Mouse (Mus musculus) T-helper 2 cell (primary cell): Measurements from ENCODE around the gene Pacrg.

ENCODE experiments used
- in situ Hi-C: fragments of 300-600 bp; cut with MboI, MseI; formaldehyde crosslinking; loops from one replicate; pipeline ENCODE4 v1.15.1; 2025; ENCODE audit warnings: high pct_unique_total_duplicates

Pacrg gene

GRCm38 (mm10) chr17:10552295-10553056, 287.6 kb downstream of the Pacrg start:
- in situ Hi-C loops = no loop called here

- in situ Hi-C loops = no loop called here
These were observed 289.2 kb downstream of the Pacrg start for GRCm38 (mm10) chr17:10550781-10551520.

- in situ Hi-C loops = no loop called here
These were observed 290.3 kb downstream of the Pacrg start for GRCm38 (mm10) chr17:10549825-10550224.

GRCm38 (mm10) chr17:10548969-10549368, 291.1 kb downstream of the Pacrg start:
- in situ Hi-C loops = no loop called here

GRCm38 (mm10) chr17:10540772-10541171, 299.3 kb downstream of the Pacrg start:
- in situ Hi-C loops = no loop called here

- in situ Hi-C loops = no loop called here
These were observed 305.9 kb downstream of the Pacrg start for GRCm38 (mm10) chr17:10534206-10534605.

- in situ Hi-C loops = no loop called here
These were observed 306.6 kb downstream of the Pacrg start for GRCm38 (mm10) chr17:10533461-10533860.

- in situ Hi-C loops = no loop called here
These were observed 309.1 kb downstream of the Pacrg start for GRCm38 (mm10) chr17:10531024-10531423.

- in situ Hi-C loops = no loop called here
These were observed 310.7 kb downstream of the Pacrg start for GRCm38 (mm10) chr17:10529329-10529955.

GRCm38 (mm10) chr17:10521282-10521681, 318.8 kb downstream of the Pacrg start:
- in situ Hi-C loops = no loop called here

- in situ Hi-C loops = no loop called here
These were observed 320.5 kb downstream of the Pacrg start for GRCm38 (mm10) chr17:10519506-10520155.

- in situ Hi-C loops = no loop called here
These were observed 325.3 kb downstream of the Pacrg start for GRCm38 (mm10) chr17:10514812-10515211.

- in situ Hi-C loops = no loop called here
These were observed 329.0 kb downstream of the Pacrg start for GRCm38 (mm10) chr17:10510913-10511759.

GRCm38 (mm10) chr17:10510467-10510866, 329.6 kb downstream of the Pacrg start:
- in situ Hi-C loops = no loop called here

GRCm38 (mm10) chr17:10508088-10508487, 332.0 kb downstream of the Pacrg start:
- in situ Hi-C loops = no loop called here

- in situ Hi-C loops = no loop called here
These were observed 332.6 kb downstream of the Pacrg start for GRCm38 (mm10) chr17:10507466-10507865.

GRCm38 (mm10) chr17:10506896-10507295, 333.2 kb downstream of the Pacrg start:
- in situ Hi-C loops = no loop called here

GRCm38 (mm10) chr17:10501439-10501838, 338.7 kb downstream of the Pacrg start:
- in situ Hi-C loops = no loop called here

- in situ Hi-C loops = no loop called here
These were observed 339.2 kb downstream of the Pacrg start for GRCm38 (mm10) chr17:10500795-10501432.

- in situ Hi-C loops = no loop called here
These were observed 341.0 kb downstream of the Pacrg start for GRCm38 (mm10) chr17:10498935-10499655.
